Mouse (Mus musculus): ENCODE results near the gene Ifi209. TPM values are rescaled to one million over a fixed set of nuclear protein-coding genes. Genes with fewer than 3 reads are reported as not detected.
"Not testable (repeated sequence)": the region's sequence is repeated elsewhere in the genome, so short reads cannot be mapped to it uniquely, and the experiment has no call there.

Gene Ifi209
- total and polyA plus RNA-seq, 2 experiments from 2014 or later: 0.18 TPM; not detected in 1

- no peaks in the 10 kb centered on the region for H3K36me3 ChIP-seq (replicated peaks; ENCODE audit: control insufficient read depth, insufficient read depth, low read length)
- no peaks in the 10 kb centered on the region for H3K9me3 ChIP-seq (replicated peaks; ENCODE audit: control insufficient read depth, low read length)
- no peak overlapping the region for H3K4me3 ChIP-seq (ENCODE audit: low read depth, low read length)
- no peak overlapping the region for H3K27ac ChIP-seq (ENCODE audit: low read depth)
- TF ChIP-seq CTCF (IDR thresholded peaks at IDR 0.05; ENCODE audit: low read depth) (no peak), EP300 (IDR thresholded peaks at IDR 0.05; ENCODE audit: low read depth) (no peak)
- no peak overlapping the region for H3K9ac ChIP-seq (replicated peaks; ENCODE audit: low read depth, low read length)
- ATAC-seq (ENCODE audit: insufficient read depth, low read depth): no peak
- no peak for DNase-seq (ENCODE audit: low spot score)
- WGBS: 64% methylated on average over 2 of the region's 2 CpGs
- no peaks in the 10 kb centered on the region for H3K27me3 ChIP-seq (ENCODE audit: control insufficient read depth, insufficient read depth, low read length)
- H3K4me2 ChIP-seq (ENCODE audit: low read depth, low read length): no peak overlapping the region
- no peaks in the 10 kb centered on the region for H3K4me1 ChIP-seq (ENCODE audit: control insufficient read depth, insufficient read depth)
Measured at GRCm38 (mm10) chr1:173626686-173627085, 4.0 kb upstream of the Ifi209 start.

- H3K9me3 ChIP-seq (replicated peaks; ENCODE audit: control insufficient read depth, low read length): no peaks in the 10 kb centered on the region
- no peak overlapping the region for H3K9ac ChIP-seq (replicated peaks; ENCODE audit: low read depth, low read length)
- H3K4me1 ChIP-seq (ENCODE audit: control insufficient read depth, insufficient read depth): no peaks in the 10 kb centered on the region
- no peak overlapping the region for H3K4me3 ChIP-seq (ENCODE audit: low read depth, low read length)
- no peak for ATAC-seq (ENCODE audit: insufficient read depth, low read depth)
- H3K27me3 ChIP-seq (ENCODE audit: control insufficient read depth, insufficient read depth, low read length): no peaks in the 10 kb centered on the region
- DNase-seq (ENCODE audit: low spot score): no peak
- WGBS: 76% methylated on average over 5 of the region's 5 CpGs
- no peak overlapping the region for H3K4me2 ChIP-seq (ENCODE audit: low read depth, low read length)
- no peak overlapping the region for H3K27ac ChIP-seq (ENCODE audit: low read depth)
- H3K36me3 ChIP-seq (replicated peaks; ENCODE audit: control insufficient read depth, insufficient read depth, low read length): no peaks in the 10 kb centered on the region
- TF ChIP-seq CTCF (IDR thresholded peaks at IDR 0.05; ENCODE audit: low read depth) (no peak), EP300 (IDR thresholded peaks at IDR 0.05; ENCODE audit: low read depth) (no peak)
Measured at GRCm38 (mm10) chr1:173633969-173634645, 3.4 kb downstream of the Ifi209 start.

GRCm38 (mm10) chr1:173645393-173645792, 14.7 kb downstream of the Ifi209 start:
- TF ChIP-seq EP300 (IDR thresholded peaks at IDR 0.05; ENCODE audit: low read depth) (no peak), CTCF (IDR thresholded peaks at IDR 0.05; ENCODE audit: low read depth) (no peak)
- Histone ChIP-seq H3K4me2 (ENCODE audit: low read depth, low read length) (no peak overlapping the region), H3K4me3 (ENCODE audit: low read depth, low read length) (no peak overlapping the region), H3K9ac (replicated peaks; ENCODE audit: low read depth, low read length) (no peak overlapping the region), H3K27me3 (ENCODE audit: control insufficient read depth, insufficient read depth, low read length) (no peaks in the 10 kb centered on the region), H3K27ac (ENCODE audit: low read depth) (no peak overlapping the region), H3K4me1 (ENCODE audit: control insufficient read depth, insufficient read depth) (no peaks in the 10 kb centered on the region), H3K9me3 (replicated peaks; ENCODE audit: control insufficient read depth, low read length) (no peaks in the 10 kb centered on the region), H3K36me3 (replicated peaks; ENCODE audit: control insufficient read depth, insufficient read depth, low read length) (no peaks in the 10 kb centered on the region)
- 69% methylated on average over 2 of the region's 2 CpGs for WGBS
- no peak for ATAC-seq (ENCODE audit: insufficient read depth, low read depth)
- DNase-seq (ENCODE audit: low spot score): no peak

GRCm38 (mm10) chr1:173657973-173658372, 27.3 kb downstream of the Ifi209 start:
- WGBS: 62% methylated on average over 4 of the region's 4 CpGs
- Histone ChIP-seq H3K9ac (replicated peaks; ENCODE audit: low read depth, low read length) (no peak overlapping the region), H3K4me1 (ENCODE audit: control insufficient read depth, insufficient read depth) (no peaks in the 10 kb centered on the region), H3K27me3 (ENCODE audit: control insufficient read depth, insufficient read depth, low read length) (no peaks in the 10 kb centered on the region), H3K4me3 (ENCODE audit: low read depth, low read length) (no peak overlapping the region), H3K9me3 (replicated peaks; ENCODE audit: control insufficient read depth, low read length) (no peaks in the 10 kb centered on the region), H3K36me3 (replicated peaks; ENCODE audit: control insufficient read depth, insufficient read depth, low read length) (no peaks in the 10 kb centered on the region), H3K27ac (ENCODE audit: low read depth) (no peak overlapping the region), H3K4me2 (ENCODE audit: low read depth, low read length) (no peak overlapping the region)
- no peak for DNase-seq (ENCODE audit: low spot score)
- ATAC-seq (ENCODE audit: insufficient read depth, low read depth): no peak
- TF ChIP-seq EP300 (IDR thresholded peaks at IDR 0.05; ENCODE audit: low read depth): no peak
- TF ChIP-seq CTCF (IDR thresholded peaks at IDR 0.05; ENCODE audit: low read depth): no peak

GRCm38 (mm10) chr1:173673458-173674097, 42.9 kb downstream of the Ifi209 start, which contains the start of gene Ifi208:
Gene Ifi208 (plus strand): TSS chr1:173673675.
- H3K4me3 ChIP-seq (ENCODE audit: low read depth, low read length); H3K27ac ChIP-seq (ENCODE audit: low read depth); H3K27me3 ChIP-seq (ENCODE audit: control insufficient read depth, insufficient read depth, low read length); H3K4me1 ChIP-seq (ENCODE audit: control insufficient read depth, insufficient read depth); H3K4me2 ChIP-seq (ENCODE audit: low read depth, low read length); H3K9me3 ChIP-seq (replicated peaks; ENCODE audit: control insufficient read depth, low read length); DNase-seq (ENCODE audit: low spot score); H3K36me3 ChIP-seq (replicated peaks; ENCODE audit: control insufficient read depth, insufficient read depth, low read length); H3K9ac ChIP-seq (replicated peaks; ENCODE audit: low read depth, low read length); ATAC-seq (ENCODE audit: insufficient read depth, low read depth): not testable (repeated sequence)
- WGBS: 35% methylated on average over 3 of the region's 3 CpGs

- H3K4me3 ChIP-seq (ENCODE audit: low read depth, low read length); H3K9me3 ChIP-seq (replicated peaks; ENCODE audit: control insufficient read depth, low read length); H3K4me2 ChIP-seq (ENCODE audit: low read depth, low read length); H3K9ac ChIP-seq (replicated peaks; ENCODE audit: low read depth, low read length); H3K27ac ChIP-seq (ENCODE audit: low read depth); DNase-seq (ENCODE audit: low spot score); H3K4me1 ChIP-seq (ENCODE audit: control insufficient read depth, insufficient read depth); H3K36me3 ChIP-seq (replicated peaks; ENCODE audit: control insufficient read depth, insufficient read depth, low read length); H3K27me3 ChIP-seq (ENCODE audit: control insufficient read depth, insufficient read depth, low read length); ATAC-seq (ENCODE audit: insufficient read depth, low read depth): not testable (repeated sequence)
- 50% methylated on average over 1 of the region's 1 CpGs for WGBS
Measured at GRCm38 (mm10) chr1:173678605-173679004, 47.9 kb downstream of the Ifi209 start.
